Mouse (Mus musculus): ENCODE data around the gene Brk1.

The Brk1 gene

DNA sequence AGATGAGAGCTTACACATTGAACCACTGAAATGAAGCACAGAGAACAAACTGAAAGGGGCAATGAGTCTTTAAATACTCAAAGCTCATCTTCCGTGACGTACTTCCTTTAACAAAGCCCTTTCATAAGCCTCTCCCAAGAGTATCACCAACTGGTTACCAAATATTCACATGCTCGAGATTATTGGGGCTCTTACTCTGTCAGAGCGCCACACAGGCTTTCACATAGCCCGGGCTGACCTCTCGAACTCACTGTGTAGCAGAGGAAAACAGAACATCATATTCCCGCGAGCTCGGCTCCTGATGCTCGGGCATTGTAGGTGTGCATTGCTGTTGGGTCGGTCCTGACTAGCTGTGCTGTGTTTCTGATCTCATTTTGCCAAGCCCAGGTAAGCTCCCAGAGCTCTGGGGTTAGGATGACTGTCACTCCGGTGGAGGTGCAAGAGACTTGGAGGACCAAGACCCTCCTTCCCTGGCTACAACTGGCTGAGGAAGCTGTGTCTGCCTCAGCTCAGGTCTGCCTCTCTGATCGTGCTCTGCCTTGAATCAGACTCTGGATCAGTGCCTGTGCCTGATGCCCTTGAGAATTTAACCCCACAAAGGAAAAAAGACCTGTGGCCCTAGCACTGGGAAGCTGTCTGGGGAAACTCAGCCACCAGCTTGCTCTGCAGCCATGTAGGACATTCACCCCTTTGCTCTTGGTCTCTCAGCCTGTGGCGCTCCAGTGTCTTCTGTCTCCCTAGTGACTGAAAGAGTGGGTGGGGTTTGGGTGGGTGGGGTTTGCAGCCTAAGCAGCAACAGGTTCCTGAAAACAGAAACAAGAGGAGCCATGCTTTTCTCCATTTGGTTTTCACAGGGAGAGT, 56.1 kb downstream of the Brk1 start:
- peak in 1 of 2 experiments; percentile 44 for DNase-seq

DNA sequence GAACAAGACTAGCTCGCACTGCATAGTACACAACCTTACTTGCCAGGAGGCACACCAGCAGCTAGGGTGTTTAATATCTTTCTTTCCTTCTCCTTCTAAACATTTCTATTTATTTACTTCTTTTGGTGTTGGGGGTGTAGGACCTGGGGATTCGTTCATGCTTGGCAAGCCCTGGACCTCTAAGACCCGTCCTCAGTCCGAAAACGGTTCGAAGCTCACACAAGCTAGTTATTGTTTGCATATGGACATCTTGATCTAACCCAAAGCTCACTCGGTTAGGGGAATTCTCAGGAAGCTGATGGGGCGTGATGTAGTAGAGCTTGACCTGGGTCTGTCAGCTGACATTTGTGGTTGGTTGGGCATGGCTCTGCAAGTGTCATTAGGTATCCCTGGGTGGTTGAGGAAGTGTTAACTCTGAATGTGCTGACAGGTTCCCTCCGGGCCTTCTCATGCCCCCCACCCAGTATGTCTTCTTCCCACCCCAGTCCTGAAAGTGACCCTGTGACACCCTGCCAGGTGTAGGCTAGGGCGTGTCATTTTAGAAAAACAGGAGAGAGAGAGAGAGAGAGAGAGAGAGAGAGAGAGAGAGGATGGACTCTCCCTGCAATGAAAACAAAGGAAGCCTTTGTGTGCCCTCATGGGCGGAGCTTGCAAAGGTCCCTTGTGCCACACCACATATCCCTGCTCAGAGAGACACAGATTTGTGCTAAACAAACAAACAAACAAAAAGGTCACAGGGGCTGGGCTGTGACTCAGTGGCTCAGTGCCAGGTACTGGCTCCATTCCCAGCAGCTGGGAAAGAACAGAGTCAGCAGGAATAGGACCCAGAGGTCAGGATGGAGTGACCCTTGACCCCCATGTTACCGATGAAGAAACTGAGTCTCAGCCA, 57.0 kb downstream of the Brk1 start:
- peak; percentile 64 to 73 for DNase-seq

DNA sequence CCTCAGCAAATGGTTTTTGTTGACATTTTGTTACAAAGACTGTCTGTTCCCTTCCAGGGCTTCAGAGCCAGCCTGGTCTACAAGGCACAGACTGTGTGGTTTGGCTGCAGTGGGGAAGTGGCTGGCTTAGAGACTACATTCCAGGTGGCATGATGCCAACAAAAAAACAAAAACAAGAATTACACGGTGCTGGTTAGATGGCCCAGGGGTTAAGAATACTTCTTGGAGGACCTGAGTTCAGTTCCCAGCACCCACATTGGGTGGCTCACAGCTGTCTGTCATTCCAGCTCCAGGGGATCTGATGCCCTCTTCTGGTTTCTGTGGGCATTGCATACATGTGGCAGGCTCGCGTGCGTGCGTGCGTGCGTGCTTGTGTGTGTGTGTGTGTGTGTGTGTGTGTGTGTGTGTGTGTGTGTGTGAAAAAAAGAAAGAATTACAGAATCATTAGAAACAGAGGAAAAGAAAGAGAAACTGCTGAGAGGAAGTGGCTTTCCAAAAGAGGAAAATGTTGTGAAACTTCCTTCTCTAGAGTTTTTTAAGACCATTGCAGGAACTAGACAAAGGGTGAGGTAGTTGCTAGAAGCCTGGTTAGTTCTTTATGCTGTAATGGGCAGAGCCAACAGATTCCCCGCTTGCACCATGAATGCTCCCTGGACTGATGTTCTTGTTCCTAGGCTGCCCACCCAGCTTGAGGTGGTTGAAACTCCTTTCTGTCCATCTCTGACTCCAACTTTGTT, 58.6 kb downstream of the Brk1 start:
- DNase-seq: no peak

DNA sequence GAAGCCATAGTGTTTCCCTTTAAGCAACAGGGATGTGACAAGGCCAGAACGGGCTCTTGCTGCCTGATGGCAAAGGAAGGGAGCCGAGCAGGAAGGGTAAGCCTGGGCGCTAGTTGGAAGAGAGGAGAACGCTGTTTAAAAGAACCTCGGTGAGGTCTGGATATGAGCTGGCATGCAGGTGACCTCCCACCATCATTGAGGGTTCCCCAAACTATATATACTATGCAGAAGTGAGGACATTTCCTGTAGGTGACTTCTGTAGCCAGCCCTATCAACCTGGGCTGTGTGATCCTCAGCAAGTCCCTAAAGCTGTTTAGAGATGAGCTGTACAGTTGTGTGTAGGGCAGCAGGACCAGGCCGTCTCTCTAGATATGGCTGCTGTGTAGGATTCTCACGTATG, 59.7 kb downstream of the Brk1 start:
- no peak for DNase-seq
